Mouse (Mus musculus) adrenal gland, adult 8-10 months (tissue): ENCODE results near the gene Slc2a5. TPM values are rescaled to one million over a fixed set of nuclear protein-coding genes. Genes with fewer than 3 reads are reported as not detected.

Experiments used
- total RNA-seq, 4 experiments: library from RNA; stranded (reverse); gene quantifications; 2 replicates each; pipeline ENCODE4 v1.2.4; 2022

The Slc2a5 gene
- total RNA-seq, 4 experiments from 2014 or later: 0.45 to 3.3 (median 1.3) TPM

Other genes starting within 250 kb of the Slc2a5 start
- 10 to 100 TPM; 17.0 to 29.8 (median 23.9) TPM for gene Spsb1, start 164.2 kb upstream of the Slc2a5 start, total RNA-seq
- gene H6pd, start 110.3 kb upstream of the Slc2a5 start, total RNA-seq: 100 to 1,000 TPM; 122 to 173 (median 155) TPM
- 1 to 10 TPM; 1.4 to 3.3 (median 2.3) TPM for gene Gpr157, start 31.9 kb upstream of the Slc2a5 start, total RNA-seq
- gene Slc2a7, start 29.7 kb downstream of the Slc2a5 start, total RNA-seq: not detected
- gene Car6, start 82.0 kb downstream of the Slc2a5 start, total RNA-seq: under 1 TPM in 3 of 4 experiments, not detected in 1; 0.30 to 0.70 (median 0.59) TPM
- 100 to 1,000 TPM; 203 to 424 (median 307) TPM for gene Eno1, start 117.4 kb downstream of the Slc2a5 start, total RNA-seq
- gene Rere, start 162.4 kb downstream of the Slc2a5 start, total RNA-seq: 100 to 1,000 TPM; 108 to 187 (median 139) TPM